Mouse (Mus musculus) CH12.LX (cell line): ENCODE data around the gene Chst8. TPM values are rescaled to one million over a fixed set of nuclear protein-coding genes. Genes with fewer than 3 reads are reported as not detected.

Source experiments
- DNase-seq: peaks from one replicate; pipeline ENCODE4 v3.0.0-alpha.2; 2013; ENCODE audit errors: extremely low read depth
- H3K27ac ChIP-seq: 2 replicates; pipeline ENCODE4 v1.5.1; 2012; ENCODE audit warnings: low read depth, mild to moderate bottlenecking, control low read depth, moderate library complexity; ENCODE audit not compliant: insufficient read depth
- H3K27me3 ChIP-seq: replicated peaks from 2 replicates; pipeline ENCODE3; 2012; ENCODE audit warnings: inconsistent platforms
- H3K36me3 ChIP-seq, 2 experiments: replicated peaks in 1 of 2; 2 replicates each; pipeline versions ENCODE3 to v1.6.1; 2012; ENCODE audit warnings: inconsistent platforms in 1 of 2, low read length in 1 of 2, mild to moderate bottlenecking in 1 of 2, mixed read lengths in 1 of 2, moderate library complexity in 1 of 2; ENCODE audit not compliant: control insufficient read depth in 1 of 2, insufficient read depth in 1 of 2
- H3K4me1 ChIP-seq, 2 experiments: 2 replicates each; pipeline ENCODE4 v1.6.1; 2012; ENCODE audit warnings: inconsistent platforms in 1 of 2, moderate library complexity in 1 of 2; ENCODE audit not compliant: insufficient read depth in 2 of 2, control insufficient read depth in 1 of 2
- H3K4me2 ChIP-seq: 2 replicates; pipeline ENCODE4 v1.6.1; 2012; ENCODE audit warnings: low read depth, mild to moderate bottlenecking, control low read depth; ENCODE audit not compliant: poor library complexity, insufficient read depth, severe bottlenecking
- H3K4me3 ChIP-seq, 3 experiments: fragments of 150-350 bp in 1 of 3; sonication (generic) in 1 of 3; replicated peaks in 1 of 3; 2 replicates each; pipeline versions ENCODE3 to v1.5.1; 2011 to 2012; ENCODE audit warnings: low read depth in 2 of 3, low read length in 2 of 3, mild to moderate bottlenecking in 2 of 3, moderate library complexity in 2 of 3, control low read depth in 1 of 3, improper control_type of control experiment in 1 of 3, inconsistent platforms in 1 of 3, mixed read lengths in 1 of 3; ENCODE audit not compliant: poor library complexity in 1 of 3
- H3K79me2 ChIP-seq: replicated peaks from 2 replicates; pipeline ENCODE4 v1.6.1; 2012; ENCODE audit warnings: mild to moderate bottlenecking, moderate library complexity; ENCODE audit not compliant: control insufficient read depth, poor library complexity, insufficient read depth, severe bottlenecking; ENCODE audit errors: extremely low read depth
- H3K9ac ChIP-seq: 2 replicates; pipeline ENCODE4 v1.6.1; 2012; ENCODE audit warnings: low read depth, mild to moderate bottlenecking, control low read depth, moderate library complexity; ENCODE audit not compliant: insufficient read depth
- H3K9me3 ChIP-seq: replicated peaks from 2 replicates; pipeline ENCODE3; 2012; ENCODE audit warnings: low read length, inconsistent platforms, mixed read lengths
- CHD2 ChIP-seq: IDR thresholded peaks from 2 replicates; pipeline ENCODE4 v1.6.1; 2011; ENCODE audit warnings: low read length, improper control_type of control experiment
- CTCF ChIP-seq, 2 experiments: IDR thresholded peaks in 1 of 2; conservative IDR thresholded peaks in 1 of 2; 2 replicates each; pipeline ENCODE4 v1.5.1; 2011 to 2012; ENCODE audit warnings: low read depth in 2 of 2, low read length in 2 of 2, improper control_type of control experiment in 1 of 2, inconsistent platforms in 1 of 2, mild to moderate bottlenecking in 1 of 2, moderate library complexity in 1 of 2
- E2F4 ChIP-seq: IDR thresholded peaks from 2 replicates; pipeline ENCODE4 v1.6.1; 2011; ENCODE audit warnings: low read depth, low read length, improper control_type of control experiment; ENCODE audit not compliant: insufficient replicate concordance
- GABPA ChIP-seq: IDR thresholded peaks from 2 replicates; pipeline ENCODE4 v1.6.1; 2012; ENCODE audit warnings: low read depth, low read length, improper control_type of control experiment, inconsistent platforms; ENCODE audit not compliant: insufficient replicate concordance
- IRF4 ChIP-seq: IDR thresholded peaks from 2 replicates; pipeline ENCODE4 v1.6.1; 2014; ENCODE audit warnings: low read depth, mild to moderate bottlenecking, inconsistent platforms, low read length, improper control_type of control experiment
- JUN ChIP-seq: IDR thresholded peaks from 2 replicates; pipeline ENCODE4 v1.6.1; 2011; ENCODE audit warnings: low read depth, mild to moderate bottlenecking, low read length, improper control_type of control experiment, moderate library complexity; ENCODE audit not compliant: insufficient read depth
- JUND ChIP-seq: conservative IDR thresholded peaks from 2 replicates; pipeline ENCODE4 v1.6.1; 2011; ENCODE audit warnings: low read depth, low read length, improper control_type of control experiment
- KAT2A ChIP-seq: IDR thresholded peaks from 2 replicates; pipeline ENCODE4 v1.6.1; 2012; ENCODE audit warnings: low read length, improper control_type of control experiment, inconsistent platforms; ENCODE audit not compliant: insufficient replicate concordance
- MAX ChIP-seq: IDR thresholded peaks from 2 replicates; pipeline ENCODE4 v1.6.1; 2011; ENCODE audit warnings: low read length, improper control_type of control experiment
- MEF2A ChIP-seq: IDR thresholded peaks from 2 replicates; pipeline ENCODE4 v1.6.1; 2014; ENCODE audit warnings: low read depth, mild to moderate bottlenecking, inconsistent platforms, low read length, improper control_type of control experiment, borderline replicate concordance
- MYC ChIP-seq: IDR thresholded peaks from 2 replicates; pipeline ENCODE4 v1.6.1; 2011; ENCODE audit warnings: low read depth, mild to moderate bottlenecking, improper control_type of control experiment, low read length
- NELFE ChIP-seq: IDR thresholded peaks from 2 replicates; pipeline ENCODE4 v1.6.1; 2011; ENCODE audit warnings: low read depth, low read length, improper control_type of control experiment
- PAX5 ChIP-seq: IDR thresholded peaks from 2 replicates; pipeline ENCODE4 v1.6.1; 2012; ENCODE audit warnings: low read length, inconsistent platforms, mixed read lengths
- POLR2A ChIP-seq: IDR thresholded peaks from 2 replicates; pipeline ENCODE4 v1.6.1; 2011; ENCODE audit warnings: low read depth, mild to moderate bottlenecking, improper control_type of control experiment, low read length
- POLR2AphosphoS2 ChIP-seq: IDR thresholded peaks from 2 replicates; pipeline ENCODE4 v1.6.1; 2011; ENCODE audit warnings: low read depth, low read length, improper control_type of control experiment
- RAD21 ChIP-seq: IDR thresholded peaks from 2 replicates; pipeline ENCODE4 v1.6.1; 2011; ENCODE audit warnings: low read depth, mild to moderate bottlenecking, low read length, improper control_type of control experiment, moderate library complexity
- RCOR1 ChIP-seq: conservative IDR thresholded peaks from 2 replicates; pipeline ENCODE4 v1.6.1; 2012; ENCODE audit warnings: low read depth, mild to moderate bottlenecking, inconsistent platforms, low read length, improper control_type of control experiment
- SMC3 ChIP-seq: IDR thresholded peaks from 2 replicates; pipeline ENCODE4 v1.6.1; 2011; ENCODE audit warnings: low read depth, low read length, improper control_type of control experiment
- TCF12 ChIP-seq: IDR thresholded peaks from 2 replicates; pipeline ENCODE4 v1.6.1; 2014; ENCODE audit warnings: low read depth, mild to moderate bottlenecking, inconsistent platforms, low read length, improper control_type of control experiment
- UBTF ChIP-seq: IDR thresholded peaks from 2 replicates; pipeline ENCODE4 v1.6.1; 2012; ENCODE audit warnings: low read depth, mild to moderate bottlenecking, inconsistent platforms, low read length, improper control_type of control experiment, moderate library complexity
- USF1 ChIP-seq: IDR thresholded peaks from 2 replicates; pipeline ENCODE4 v1.6.1; 2014; ENCODE audit warnings: low read depth, mild to moderate bottlenecking, inconsistent platforms, low read length, improper control_type of control experiment
- USF2 ChIP-seq: conservative IDR thresholded peaks from 2 replicates; pipeline ENCODE4 v1.6.1; 2011; ENCODE audit warnings: low read depth, low read length, improper control_type of control experiment
- ZC3H11A ChIP-seq: IDR thresholded peaks from 2 replicates; pipeline ENCODE4 v1.6.1; 2012; ENCODE audit warnings: low read depth, mild to moderate bottlenecking, inconsistent platforms, low read length, improper control_type of control experiment
- ZNF384 ChIP-seq: IDR thresholded peaks from 2 replicates; pipeline ENCODE4 v1.6.1; 2012; ENCODE audit warnings: low read depth, low read length, improper control_type of control experiment, inconsistent platforms
- dilution Hi-C: fragments of 300-500 bp; cut with MboI; formaldehyde crosslinking; loops from 2 replicates; pipeline ENCODE4 v1.14.3; 2020; ENCODE audit warnings: low sequenced_read_pairs; ENCODE audit not compliant: extremely low pct_unique_long_range_greater_than_20kb, extremely low pct_ligation_motif_present
- in situ Hi-C: fragments of 300-500 bp; cut with MboI; formaldehyde crosslinking; loops from 3 replicates; pipeline ENCODE4 v1.14.3; 2019; ENCODE audit warnings: low sequenced_read_pairs, low pct_ligation_motif_present, low pct_unique_long_range_greater_than_20kb, mixed read lengths
- polyA plus RNA-seq: library from polyadenylated mRNA; unstranded; fragments of >175 nt; gene quantifications from 2 replicates; pipeline ENCODE4 v1.2.1, GENCODE M21; 2012; ENCODE audit warnings: low read depth; ENCODE audit not compliant: insufficient read length
- total RNA-seq, 2 experiments: library from RNA; depleted of rRNA; stranded (reverse); fragments of 300-350 nt in 1 of 2; fragments of >200 nt in 1 of 2; gene quantifications; 2 replicates each; pipeline ENCODE4 v1.2.3; 2012 to 2014

Chst8 gene
- total and polyA plus RNA-seq, 3 experiments = 0.13 to 0.27 (median 0.16) TPM

GRCm38 (mm10) chr7:34675120-34675790 lies 137.3 kb downstream of the Chst8 start:
- H3K4me2 ChIP-seq = no peak overlapping the region
- H3K27ac ChIP-seq = no peak overlapping the region
- no peaks in the 10 kb centered on the region for H3K9me3 ChIP-seq
- in situ Hi-C loops = loop anchor here (5.0 kb wide), 1 partner anchor 497 kb away; no protein-coding TSS in a partner anchor
- no peaks in the 10 kb centered on the region for H3K4me1 ChIP-seq
- no peak for DNase-seq
- H3K27me3 ChIP-seq = peaks cover 18% of the 10 kb centered on the region
- no peak overlapping the region for H3K4me3 ChIP-seq
- TF ChIP-seq USF2 (no peak), MAX (no peak), TCF12 (no peak), MYC (no peak), UBTF (no peak), ZC3H11A (no peak), JUN (no peak), E2F4 (no peak)
- no peaks in the 10 kb centered on the region for H3K36me3 ChIP-seq
- no peaks in the 10 kb centered on the region for H3K79me2 ChIP-seq
- no peak overlapping the region for H3K9ac ChIP-seq
- dilution Hi-C loops = no loop called here

GRCm38 (mm10) chr7:34672916-34673315 lies 139.6 kb downstream of the Chst8 start:
- in situ Hi-C loops = loop anchor here (5.0 to 25.0 kb wide), 4 partner anchors 56 to 411 kb away; partner anchors contain the start of gene Gm6096
- no peaks in the 10 kb centered on the region for H3K79me2 ChIP-seq
- no peak overlapping the region for H3K27ac ChIP-seq
- H3K4me3 ChIP-seq = no peak overlapping the region
- H3K4me2 ChIP-seq = no peak overlapping the region
- no peak overlapping the region for H3K9ac ChIP-seq
- no peak for DNase-seq
- H3K4me1 ChIP-seq = no peaks in the 10 kb centered on the region
- dilution Hi-C loops = no loop called here
- H3K36me3 ChIP-seq = no peaks in the 10 kb centered on the region
- H3K9me3 ChIP-seq = no peaks in the 10 kb centered on the region
- peaks cover 10% of the 10 kb centered on the region for H3K27me3 ChIP-seq
- TF ChIP-seq POLR2AphosphoS2 (no peak), GABPA (no peak), USF1 (no peak), E2F4 (no peak)

GRCm38 (mm10) chr7:34671911-34672310 lies 140.6 kb downstream of the Chst8 start:
- H3K79me2 ChIP-seq = no peaks in the 10 kb centered on the region
- no peak overlapping the region for H3K9ac ChIP-seq
- no peak overlapping the region for H3K4me2 ChIP-seq
- H3K36me3 ChIP-seq = no peaks in the 10 kb centered on the region
- no peaks in the 10 kb centered on the region for H3K4me1 ChIP-seq
- DNase-seq = peak; percentile 85
- H3K27me3 ChIP-seq = peaks cover 10% of the 10 kb centered on the region
- H3K4me3 ChIP-seq = no peak overlapping the region
- dilution Hi-C loops = no loop called here
- no peaks in the 10 kb centered on the region for H3K9me3 ChIP-seq
- in situ Hi-C loops = loop anchor here (5.0 to 25.0 kb wide), 4 partner anchors 55 to 410 kb away; partner anchors contain the start of gene Gm6096
- H3K27ac ChIP-seq = no peak overlapping the region
- TF ChIP-seq IRF4 (peak; percentile 64), E2F4 (0 out of 2 replicates have a peak, but pooled peaks have one; percentile 31), KAT2A (no peak), PAX5 (no peak), CHD2 (no peak), JUN (no peak), MEF2A (peak; percentile 69; the same call in 1 of the 2 replicates), POLR2A (no peak), MYC (no peak), RCOR1 (no peak; the same call in 1 of the 2 replicates), USF1 (no peak), CTCF (conservative IDR thresholded peaks at IDR 0.05 in 1 of 2, IDR thresholded peaks at IDR 0.05 in 1 of 2; ENCODE audit: low read depth in 2 of 2, low read length in 2 of 2) (peak; percentile 93 to 100), NELFE (peak; percentile 96), SMC3 (peak; percentile 100), RAD21 (peak; percentile 100), GABPA (no peak), JUND (no peak; the same call in 1 of the 2 replicates), ZNF384 (0 out of 2 replicates have a peak, but pooled peaks have one; percentile 15)
